8 mouse cellular contexts compared by ENCODE assay signal in the genomic region with DNA sequence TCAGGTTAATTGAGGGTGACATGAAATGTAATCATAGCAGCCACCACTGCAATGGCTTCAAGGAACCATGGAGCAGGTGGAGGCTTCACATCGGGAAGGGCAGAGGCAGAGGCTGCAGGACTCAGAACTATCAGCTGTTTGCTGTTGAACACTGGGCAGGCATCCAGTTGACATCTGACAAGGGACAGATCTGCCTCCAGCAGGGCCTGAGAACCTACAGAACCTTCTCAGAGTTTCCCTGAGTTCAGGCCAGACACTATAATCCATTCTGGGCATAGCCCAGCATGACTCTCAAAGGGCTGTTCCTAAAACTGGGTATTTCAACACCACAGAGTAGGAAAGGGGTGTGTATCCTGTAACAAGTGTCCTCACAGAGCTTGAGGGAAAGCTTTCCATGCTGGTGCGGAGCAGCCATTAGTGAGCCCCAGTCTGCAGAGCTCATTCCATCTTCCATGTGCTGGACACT. TPM values are rescaled to one million over a fixed set of nuclear protein-coding genes. Genes with fewer than 3 reads are reported as not detected.
DNase-seq lines count a peak whose midpoint lies in the region; ATAC-seq and TF ChIP-seq lines count a peak whose summit lies in the region.

No protein-coding gene starts in this region.

- peak; percentile 21 for DNase-seq in midbrain, postnatal 0 days (ENCODE audit: low spot score)
- DNase-seq in midbrain, embryonic 10.5 days (ENCODE audit: low spot score) = no peak
- DNase-seq in gastrocnemius, adult 2 months = peak; percentile 90
- peak; percentile 51 to 56 for DNase-seq in heart, postnatal 36 days
- peak; percentile 16 for DNase-seq in stomach, postnatal 0 days (ENCODE audit: low spot score)
- DNase-seq in layer of hippocampus, adult 9-11 months = no peak
- no peak for DNase-seq in hindbrain, embryonic 14.5 days (ENCODE audit: low spot score)
- DNase-seq in midbrain, embryonic 11.5 days (ENCODE audit: low spot score, missing footprints) = no peak

- ATAC-seq in midbrain, postnatal 0 days (ENCODE audit: low FRiP score) = no peak
- peak; percentile 77; the same call in 1 of the 2 replicates for ATAC-seq in stomach, postnatal 0 days (ENCODE audit: low FRiP score, low TSS enrichment)
- no peak for ATAC-seq in hindbrain, embryonic 14.5 days (ENCODE audit: low FRiP score)
- no peak for ATAC-seq in midbrain, embryonic 11.5 days (ENCODE audit: low FRiP score)

- H3K36me3 ChIP-seq in midbrain, postnatal 0 days (ENCODE audit: insufficient read depth, low read length) = no peaks in the 10 kb centered on the region
- H3K36me3 ChIP-seq in midbrain, embryonic 10.5 days = no peaks in the 10 kb centered on the region
- H3K36me3 ChIP-seq in stomach, postnatal 0 days (ENCODE audit: control insufficient read depth, insufficient read depth, low read length) = no peaks in the 10 kb centered on the region
- H3K36me3 ChIP-seq in hindbrain, embryonic 14.5 days (replicated peaks; ENCODE audit: control insufficient read depth, insufficient read depth) = no peaks in the 10 kb centered on the region
- no peaks in the 10 kb centered on the region for H3K36me3 ChIP-seq in midbrain, embryonic 11.5 days (ENCODE audit: control insufficient read depth, insufficient read depth, low read length)

- no peaks in the 10 kb centered on the region for H3K9me3 ChIP-seq in midbrain, postnatal 0 days (ENCODE audit: low read length)
- no peaks in the 10 kb centered on the region for H3K9me3 ChIP-seq in midbrain, embryonic 10.5 days (replicated peaks)
- no peaks in the 10 kb centered on the region for H3K9me3 ChIP-seq in stomach, postnatal 0 days (ENCODE audit: control insufficient read depth, low read length)
- no peaks in the 10 kb centered on the region for H3K9me3 ChIP-seq in hindbrain, embryonic 14.5 days (ENCODE audit: control insufficient read depth, low read length)
- H3K9me3 ChIP-seq in midbrain, embryonic 11.5 days (ENCODE audit: control insufficient read depth, low read length) = no peaks in the 10 kb centered on the region

- H3K4me2 ChIP-seq in midbrain, postnatal 0 days (ENCODE audit: low read depth, low read length, poor library complexity, severe bottlenecking) = no peak overlapping the region
- no peak overlapping the region for H3K4me2 ChIP-seq in stomach, postnatal 0 days (replicated peaks; ENCODE audit: low read depth)
- H3K4me2 ChIP-seq in hindbrain, embryonic 14.5 days (replicated peaks) = no peak overlapping the region
- no peak overlapping the region for H3K4me2 ChIP-seq in midbrain, embryonic 11.5 days

- 61% methylated on average over 2 of the region's 2 CpGs for WGBS in midbrain, postnatal 0 days
- 85% methylated on average over 2 of the region's 2 CpGs for WGBS in midbrain, embryonic 10.5 days
- WGBS in stomach, postnatal 0 days = 25% methylated on average over 2 of the region's 2 CpGs
- WGBS in hindbrain, embryonic 14.5 days = 49% methylated on average over 2 of the region's 2 CpGs
- WGBS in midbrain, embryonic 11.5 days = 68% methylated on average over 2 of the region's 2 CpGs

- intact Hi-C loops in gastrocnemius, adult 2 months (cut with DNase I) = loop anchor here (2.0 kb wide), 1 partner anchor 23 kb away; the partner anchor contains the start of gene Tmtc1
- intact Hi-C loops in heart, postnatal 36 days (cut with DNase I) = no loop called here

- H3K4me1 ChIP-seq in midbrain, postnatal 0 days (ENCODE audit: insufficient read depth, low read length) = no peaks in the 10 kb centered on the region
- no peaks in the 10 kb centered on the region for H3K4me1 ChIP-seq in midbrain, embryonic 10.5 days
- H3K4me1 ChIP-seq in stomach, postnatal 0 days (replicated peaks; ENCODE audit: control insufficient read depth, insufficient read depth) = no peaks in the 10 kb centered on the region
- H3K4me1 ChIP-seq in hindbrain, embryonic 14.5 days (replicated peaks; ENCODE audit: control insufficient read depth, insufficient read depth, low read length) = no peaks in the 10 kb centered on the region
- H3K4me1 ChIP-seq in midbrain, embryonic 11.5 days (ENCODE audit: control insufficient read depth, insufficient read depth, low read length) = no peaks in the 10 kb centered on the region

- TF ChIP-seq CTCF in midbrain, postnatal 0 days (IDR thresholded peaks at IDR 0.05) = no peak
- no peak for TF ChIP-seq CTCF in gastrocnemius, adult 2 months (IDR thresholded peaks at IDR 0.05)
- TF ChIP-seq CTCF in stomach, postnatal 0 days (IDR thresholded peaks at IDR 0.05; ENCODE audit: low read depth) = no peak

- no peak overlapping the region for H3K27ac ChIP-seq in midbrain, postnatal 0 days (ENCODE audit: low read depth, low read length)
- no peak overlapping the region for H3K27ac ChIP-seq in midbrain, embryonic 10.5 days (replicated peaks)
- peak overlapping the region; percentile 81 for H3K27ac ChIP-seq in gastrocnemius, adult 2 months
- H3K27ac ChIP-seq in stomach, postnatal 0 days (replicated peaks) = 0 out of 2 replicates have a peak overlapping the region, but pooled peaks have one; percentile 40
- no peak overlapping the region for H3K27ac ChIP-seq in hindbrain, embryonic 14.5 days
- H3K27ac ChIP-seq in midbrain, embryonic 11.5 days (ENCODE audit: low read depth, low read length) = no peak overlapping the region

- no peak overlapping the region for H3K4me3 ChIP-seq in midbrain, postnatal 0 days (ENCODE audit: low read depth, low read length)
- H3K4me3 ChIP-seq in midbrain, embryonic 10.5 days = no peak overlapping the region
- no peak overlapping the region for H3K4me3 ChIP-seq in gastrocnemius, adult 2 months
- H3K4me3 ChIP-seq in stomach, postnatal 0 days (ENCODE audit: low read depth, low read length) = no peak overlapping the region
- no peak overlapping the region for H3K4me3 ChIP-seq in hindbrain, embryonic 14.5 days (replicated peaks; ENCODE audit: low read length)
- no peak overlapping the region for H3K4me3 ChIP-seq in midbrain, embryonic 11.5 days (ENCODE audit: low read depth, low read length)

- no peaks in the 10 kb centered on the region for H3K27me3 ChIP-seq in midbrain, postnatal 0 days (ENCODE audit: insufficient read depth, low read length)
- H3K27me3 ChIP-seq in midbrain, embryonic 10.5 days (ENCODE audit: low read depth, poor library complexity, severe bottlenecking) = no peaks in the 10 kb centered on the region
- H3K27me3 ChIP-seq in stomach, postnatal 0 days (ENCODE audit: control insufficient read depth, insufficient read depth, low read length) = no peaks in the 10 kb centered on the region
- no peaks in the 10 kb centered on the region for H3K27me3 ChIP-seq in hindbrain, embryonic 14.5 days (ENCODE audit: control insufficient read depth, insufficient read depth, low read length)
- no peaks in the 10 kb centered on the region for H3K27me3 ChIP-seq in midbrain, embryonic 11.5 days (ENCODE audit: control insufficient read depth, insufficient read depth, low read length)

- no peak overlapping the region for H3K9ac ChIP-seq in midbrain, postnatal 0 days (replicated peaks; ENCODE audit: low read length, poor library complexity, severe bottlenecking)
- no peak overlapping the region for H3K9ac ChIP-seq in stomach, postnatal 0 days (ENCODE audit: low read length)
- H3K9ac ChIP-seq in hindbrain, embryonic 14.5 days = no peak overlapping the region
- no peak overlapping the region for H3K9ac ChIP-seq in midbrain, embryonic 11.5 days (ENCODE audit: low read length)

- no peak for TF ChIP-seq EP300 in stomach, postnatal 0 days (optimal IDR thresholded peaks at IDR 0.05)

RNA-seq across cellular contexts. Expression of gene Tmtc1, which starts 23.8 kb away (rescaled TPM):
- 29.4 and 30.9 TPM in 2 replicates for total RNA-seq in midbrain, postnatal 0 days (2014; rRNA removed)
- 1.6 and 2.0 TPM in 2 replicates for polyA plus RNA-seq in midbrain, postnatal 0 days (2015; fragmentation: Nextera tagmentation; extraction: Ambion mirVana)
- polyA plus RNA-seq in midbrain, embryonic 10.5 days (2016; fragmentation: Nextera tagmentation; extraction: Ambion mirVana) = 0.57 and 0.67 TPM in 2 replicates
- 10 to 100 TPM; 55.4 to 64.8 TPM for total RNA-seq in gastrocnemius, adult 2 months (2021)
- 100 to 1,000 TPM; 117 to 127 TPM for total RNA-seq in heart, postnatal 36 days (2021)
- 0.93 and 0.97 TPM in 2 replicates for polyA plus RNA-seq in stomach, postnatal 0 days (2015; fragmentation: Nextera tagmentation; extraction: Ambion mirVana)
- 5.3 and 6.0 TPM in 2 replicates for polyA plus RNA-seq in hindbrain, embryonic 14.5 days (2014; fragmentation: Nextera tagmentation; extraction: Ambion mirVana)
- polyA plus RNA-seq in midbrain, embryonic 11.5 days (2014; fragmentation: Nextera tagmentation; extraction: Ambion mirVana) = 0.98 and 1.0 TPM in 2 replicates

Comparison
In these comparisons a context has a peak if more than half of its experiments do, and no peak if none do; other contexts are left out.
1. DNase-seq: peak in midbrain, postnatal 0 days (single experiment), gastrocnemius, adult 2 months (single experiment), heart, postnatal 36 days (2 of 2) and stomach, postnatal 0 days (single experiment); none in midbrain, embryonic 10.5 days (single experiment), layer of hippocampus, adult 9-11 months (single experiment), hindbrain, embryonic 14.5 days (single experiment) and midbrain, embryonic 11.5 days (single experiment).
2. H3K27ac ChIP-seq: peak in gastrocnemius, adult 2 months (single experiment) and stomach, postnatal 0 days (single experiment); none in midbrain, postnatal 0 days (single experiment), midbrain, embryonic 10.5 days (single experiment), hindbrain, embryonic 14.5 days (single experiment) and midbrain, embryonic 11.5 days (single experiment).